Mouse (Mus musculus): ENCODE data around the gene Creb3l1. TPM values are rescaled to one million over a fixed set of nuclear protein-coding genes. Genes with fewer than 3 reads are reported as not detected.
A peak's percentile ranks its signal among the peaks of the same experiment; 100 is the strongest.

The Creb3l1 gene
- polyA plus RNA-seq, 2 experiments, result 0.66 to 0.84 TPM

GRCm38 (mm10) chr2:92012768-92013445, 11.4 kb downstream of the Creb3l1 start:
- Histone ChIP-seq H3K27me3 (ENCODE audit: control insufficient read depth, insufficient read depth, low read length) (no peaks in the 10 kb centered on the region), H3K4me3 (ENCODE audit: insufficient read depth in 1 of 2, low read depth in 2 of 2, low read length in 2 of 2) (no peak overlapping the region), H3K9me3 (ENCODE audit: control insufficient read depth, low read length) (no peaks in the 10 kb centered on the region), H3K27ac (no peak overlapping the region), H3K36me3 (replicated peaks; ENCODE audit: control insufficient read depth, insufficient read depth, low read depth) (no peaks in the 10 kb centered on the region), H3K4me2 (ENCODE audit: low read depth) (no peak overlapping the region), H3K4me1 (replicated peaks; ENCODE audit: control insufficient read depth in 2 of 2, insufficient read depth in 2 of 2, low read length in 1 of 2) (peaks cover 0 to 10% of the 10 kb centered on the region in 2 experiments; a peak in 2 of 4 replicates), H3K9ac (replicated peaks) (no peak overlapping the region)
- DNase-seq (ENCODE audit: low read depth in 3 of 3, low spot score in 3 of 3) (no peak), ATAC-seq (ENCODE audit: insufficient read depth) (no peak)
- TF ChIP-seq EP300 (IDR thresholded peaks at IDR 0.05; ENCODE audit: low read depth) (no peak), CTCF (IDR thresholded peaks at IDR 0.05; ENCODE audit: low read depth) (no peak)
- 64% methylated on average over 8 of the region's 8 CpGs for WGBS (ENCODE audit: insufficient replicate concordance)

- peaks cover 7 to 19% of the 10 kb centered on the region in 2 experiments for H3K4me1 ChIP-seq (replicated peaks; ENCODE audit: control insufficient read depth in 2 of 2, insufficient read depth in 2 of 2, low read length in 1 of 2)
- no peak overlapping the region for H3K27ac ChIP-seq
- no peak for TF ChIP-seq EP300 (IDR thresholded peaks at IDR 0.05; ENCODE audit: low read depth)
- no peak for TF ChIP-seq CTCF (IDR thresholded peaks at IDR 0.05; ENCODE audit: low read depth)
- 70% methylated on average over 12 of the region's 12 CpGs for WGBS (ENCODE audit: insufficient replicate concordance)
- H3K9me3 ChIP-seq (ENCODE audit: control insufficient read depth, low read length), result no peaks in the 10 kb centered on the region
- ATAC-seq (ENCODE audit: insufficient read depth) (no peak), DNase-seq (ENCODE audit: low read depth in 3 of 3, low spot score in 3 of 3) (no peak)
- H3K4me3 ChIP-seq (ENCODE audit: insufficient read depth in 1 of 2, low read depth in 2 of 2, low read length in 2 of 2), result no peak overlapping the region
- H3K9ac ChIP-seq (replicated peaks), result no peak overlapping the region
- H3K4me2 ChIP-seq (ENCODE audit: low read depth), result no peak overlapping the region
- H3K36me3 ChIP-seq (replicated peaks; ENCODE audit: control insufficient read depth, insufficient read depth, low read depth), result no peaks in the 10 kb centered on the region
- H3K27me3 ChIP-seq (ENCODE audit: control insufficient read depth, insufficient read depth, low read length), result no peaks in the 10 kb centered on the region; the same call in 1 of the 2 replicates
Observed at GRCm38 (mm10) chr2:92011424-92012353, 12.6 kb downstream of the Creb3l1 start.

- Histone ChIP-seq H3K36me3 (replicated peaks; ENCODE audit: control insufficient read depth, insufficient read depth, low read depth) (no peaks in the 10 kb centered on the region), H3K4me2 (ENCODE audit: low read depth) (peak overlapping the region; percentile 82), H3K9me3 (ENCODE audit: control insufficient read depth, low read length) (no peaks in the 10 kb centered on the region), H3K4me3 (ENCODE audit: insufficient read depth in 1 of 2, low read depth in 2 of 2, low read length in 2 of 2) (peak overlapping the region; percentile 52 to 68), H3K9ac (replicated peaks) (peak overlapping the region; percentile 56; the same call in 1 of the 2 replicates), H3K27me3 (ENCODE audit: control insufficient read depth, insufficient read depth, low read length) (no peaks in the 10 kb centered on the region; the same call in 1 of the 2 replicates), H3K4me1 (replicated peaks; ENCODE audit: control insufficient read depth in 2 of 2, insufficient read depth in 2 of 2, low read length in 1 of 2) (peaks cover 7 to 24% of the 10 kb centered on the region in 2 experiments), H3K27ac (no peak overlapping the region)
- no peak for TF ChIP-seq CTCF (IDR thresholded peaks at IDR 0.05; ENCODE audit: low read depth)
- no peak for TF ChIP-seq EP300 (IDR thresholded peaks at IDR 0.05; ENCODE audit: low read depth)
- peak; percentile 19; the same call in 1 of the 2 replicates for ATAC-seq (ENCODE audit: insufficient read depth)
- no peak for DNase-seq (ENCODE audit: low read depth in 3 of 3, low spot score in 3 of 3)
- whole genome bisulfite sequencing (ENCODE audit: insufficient replicate concordance), result 8% methylated on average over 20 of the region's 20 CpGs
Observed at GRCm38 (mm10) chr2:92008623-92009404, 15.5 kb downstream of the Creb3l1 start.

GRCm38 (mm10) chr2:92007933-92008622, 16.2 kb downstream of the Creb3l1 start:
- peaks cover 7 to 24% of the 10 kb centered on the region in 2 experiments for H3K4me1 ChIP-seq (replicated peaks; ENCODE audit: control insufficient read depth in 2 of 2, insufficient read depth in 2 of 2, low read length in 1 of 2)
- WGBS (ENCODE audit: insufficient replicate concordance), result under 1% methylated on average over 32 of the region's 34 CpGs
- peak overlapping the region; percentile 52 to 68 for H3K4me3 ChIP-seq (ENCODE audit: insufficient read depth in 1 of 2, low read depth in 2 of 2, low read length in 2 of 2)
- peak overlapping the region; percentile 56 for H3K9ac ChIP-seq (replicated peaks)
- no peak for TF ChIP-seq CTCF (IDR thresholded peaks at IDR 0.05; ENCODE audit: low read depth)
- no peak for TF ChIP-seq EP300 (IDR thresholded peaks at IDR 0.05; ENCODE audit: low read depth)
- no peaks in the 10 kb centered on the region for H3K36me3 ChIP-seq (replicated peaks; ENCODE audit: control insufficient read depth, insufficient read depth, low read depth)
- H3K9me3 ChIP-seq (ENCODE audit: control insufficient read depth, low read length), result no peaks in the 10 kb centered on the region
- H3K4me2 ChIP-seq (ENCODE audit: low read depth), result peak overlapping the region; percentile 82
- DNase-seq (ENCODE audit: low read depth in 3 of 3, low spot score in 3 of 3), result peak; percentile 89 to 90 (median 90)
- H3K27ac ChIP-seq, result no peak overlapping the region
- peak; percentile 96 for ATAC-seq (ENCODE audit: insufficient read depth)
- no peaks in the 10 kb centered on the region; the same call in 1 of the 2 replicates for H3K27me3 ChIP-seq (ENCODE audit: control insufficient read depth, insufficient read depth, low read length)

Data from liver, embryonic 14.5 days (tissue).